Mouse (Mus musculus) forebrain, embryonic 15.5 days (tissue): ENCODE measurements around the gene Pcgf2. TPM values are rescaled to one million over a fixed set of nuclear protein-coding genes. Genes with fewer than 3 reads are reported as not detected.
"Not testable (repeated sequence)": the region's sequence is repeated elsewhere in the genome, so short reads cannot be mapped to it uniquely, and the experiment has no call there.

Experiments used
- ATAC-seq: fragments of 200-750 bp; cut with Nextera tagmentation; replicated peaks from 2 replicates; pipeline ENCODE4 v1.8.0; 2017; ENCODE audit warnings: mild to moderate bottlenecking, moderate TSS enrichment, moderate library complexity
- H3K27ac ChIP-seq: fragments of 300-500 bp; sonication (generic); replicated peaks from 2 replicates; pipeline ENCODE4 v1.5.1; 2015; ENCODE audit warnings: mild to moderate bottlenecking, inconsistent platforms
- H3K27me3 ChIP-seq: fragments of 300-500 bp; sonication (generic); 2 replicates; pipeline ENCODE4 v1.6.1; 2015; ENCODE audit warnings: inconsistent platforms
- H3K36me3 ChIP-seq: fragments of 300-500 bp; sonication (generic); 2 replicates; pipeline ENCODE4 v1.6.1; 2015; ENCODE audit warnings: mild to moderate bottlenecking, inconsistent platforms
- H3K4me1 ChIP-seq: fragments of 300-500 bp; sonication (generic); 2 replicates; pipeline ENCODE4 v1.6.1; 2015; ENCODE audit warnings: inconsistent platforms
- H3K4me2 ChIP-seq: fragments of 300-500 bp; sonication (generic); replicated peaks from 2 replicates; pipeline ENCODE4 v1.6.1; 2015; ENCODE audit warnings: mild to moderate bottlenecking, inconsistent platforms
- H3K4me3 ChIP-seq: fragments of 300-500 bp; sonication (generic); 2 replicates; pipeline ENCODE4 v1.5.1; 2015; ENCODE audit warnings: mild to moderate bottlenecking, inconsistent platforms
- H3K9ac ChIP-seq: fragments of 300-500 bp; sonication (generic); replicated peaks from 2 replicates; pipeline ENCODE4 v1.6.1; 2015; ENCODE audit warnings: mild to moderate bottlenecking, inconsistent platforms
- H3K9me3 ChIP-seq: fragments of 300-500 bp; sonication (generic); 2 replicates; pipeline ENCODE4 v1.6.1; 2016; ENCODE audit warnings: inconsistent platforms
- WGBS: fragments of 180-500 bp; shearing (Covaris S2); methylation state at CpG from one replicate; pipeline ENCODE4 v1.1.7; 2015; ENCODE audit warnings: mixed read lengths; 5-methylcytosine and 5-hydroxymethylcytosine counted together
- polyA plus RNA-seq: library from polyadenylated mRNA; unstranded; fragments of >200 nt; fragmentation: Nextera tagmentation; extraction: Ambion mirVana; gene quantifications from 2 replicates; pipeline ENCODE4 v1.2.1, GENCODE M21; 2015

Gene Pcgf2
- polyA plus RNA-seq, 1 experiment from 2014 or later: 18.8 TPM

DNA sequence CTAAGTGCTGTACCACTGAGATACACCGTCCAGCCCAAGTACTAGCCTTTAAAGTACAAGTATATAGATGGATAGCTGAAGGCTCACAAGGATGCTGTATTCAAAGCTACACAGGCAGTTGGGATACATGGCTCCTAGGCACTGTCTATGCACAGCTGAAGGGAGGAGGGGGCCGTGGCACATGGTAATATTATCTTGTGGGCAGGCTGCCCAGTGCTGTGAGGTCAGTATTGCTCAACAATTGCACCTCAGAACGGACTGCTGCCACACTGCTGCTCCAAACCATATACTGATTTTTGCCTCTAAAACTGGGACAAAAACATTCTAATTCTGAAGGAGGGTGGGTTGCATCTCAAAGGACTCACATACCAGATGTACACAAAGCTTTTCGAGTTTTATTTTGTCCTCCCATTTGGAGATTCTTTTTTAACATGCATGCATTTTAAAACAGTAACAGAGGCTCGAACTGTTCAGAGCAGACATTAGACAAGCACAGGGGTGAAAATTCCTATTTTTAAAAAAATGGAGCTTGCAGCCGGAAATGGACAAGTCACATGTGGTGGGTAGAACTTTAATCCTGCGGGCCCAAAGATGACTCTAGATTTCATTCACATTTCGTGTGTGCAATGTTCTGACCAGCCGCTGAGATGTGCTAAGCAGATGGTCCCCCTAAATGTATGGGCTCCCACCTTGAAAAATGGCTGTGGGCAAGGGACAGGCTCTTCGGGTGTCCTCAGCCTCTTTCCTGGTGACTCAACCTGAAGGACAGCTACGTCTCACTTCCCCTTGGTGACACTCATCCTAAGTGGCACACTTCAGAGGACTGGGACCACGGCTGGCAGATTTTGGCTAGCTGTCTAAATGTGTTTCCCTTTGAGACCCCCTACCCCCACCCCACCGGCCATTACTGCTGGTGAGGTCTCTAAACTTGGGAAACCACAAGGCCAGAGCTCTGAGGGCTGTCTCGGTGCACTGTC, 14.8 kb upstream of the Pcgf2 start:
- Histone ChIP-seq H3K4me1 (no peaks in the 10 kb centered on the region), H3K4me2 (no peak overlapping the region), H3K9ac (no peak overlapping the region), H3K27ac (no peak overlapping the region), H3K27me3 (no peaks in the 10 kb centered on the region), H3K4me3 (no peak overlapping the region), H3K9me3 (no peaks in the 10 kb centered on the region), H3K36me3 (peaks cover 55% of the 10 kb centered on the region)
- WGBS: 88% methylated on average over 14 of the region's 14 CpGs
- no peak for ATAC-seq

DNA sequence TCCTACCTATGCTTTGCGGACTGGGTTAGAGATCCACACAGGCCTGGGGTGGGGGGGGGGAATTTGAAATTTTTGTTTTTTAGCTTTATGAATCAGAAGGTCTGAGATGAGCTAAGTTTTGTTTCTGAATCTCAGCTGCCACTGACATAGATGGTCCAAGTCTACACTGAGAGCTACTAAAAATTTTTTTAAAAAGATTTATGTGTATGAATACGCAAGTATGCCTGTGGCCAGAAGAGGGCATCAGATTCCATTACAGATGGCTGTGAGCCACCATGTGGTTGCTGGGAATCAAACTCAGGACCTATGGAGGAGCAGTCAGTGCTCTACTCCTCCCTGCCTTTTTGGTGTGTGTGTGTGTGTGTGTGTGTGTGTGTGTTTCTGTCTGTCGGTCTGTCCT, 14.1 kb upstream of the Pcgf2 start:
- H3K4me2 ChIP-seq: no peak overlapping the region
- ATAC-seq: no peak
- peaks cover 49% of the 10 kb centered on the region for H3K36me3 ChIP-seq
- 94% methylated on average over 3 of the region's 3 CpGs for WGBS
- H3K9ac ChIP-seq: no peak overlapping the region
- no peak overlapping the region for H3K27ac ChIP-seq
- no peaks in the 10 kb centered on the region for H3K9me3 ChIP-seq
- no peak overlapping the region for H3K4me3 ChIP-seq
- no peaks in the 10 kb centered on the region for H3K4me1 ChIP-seq
- no peaks in the 10 kb centered on the region for H3K27me3 ChIP-seq

DNA sequence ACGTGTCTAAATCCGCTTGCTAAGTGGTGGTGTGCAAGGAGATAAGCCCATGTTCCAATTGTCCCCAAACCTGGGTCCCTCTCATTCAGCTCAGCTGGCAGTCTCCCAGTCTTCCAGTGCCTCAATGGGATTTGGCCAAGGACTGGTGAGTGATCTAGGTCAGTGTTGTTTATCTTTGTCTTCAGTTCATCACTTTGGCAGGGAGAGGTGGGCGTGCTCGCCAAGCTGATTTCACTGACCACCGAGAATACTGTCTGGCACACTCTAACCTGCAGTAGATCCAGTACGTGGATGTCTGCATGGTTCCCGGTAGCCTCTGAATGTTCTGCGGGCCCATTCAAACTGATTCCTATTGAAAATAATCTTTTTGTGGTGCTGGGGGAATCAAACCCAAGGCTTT, 13.6 kb upstream of the Pcgf2 start:
- 79% methylated on average over 8 of the region's 8 CpGs for WGBS
- Histone ChIP-seq H3K27ac (no peak overlapping the region), H3K9ac (no peak overlapping the region), H3K9me3 (no peaks in the 10 kb centered on the region), H3K36me3 (peaks cover 49% of the 10 kb centered on the region), H3K4me1 (no peaks in the 10 kb centered on the region), H3K27me3 (no peaks in the 10 kb centered on the region), H3K4me2 (no peak overlapping the region), H3K4me3 (no peak overlapping the region)
- no peak for ATAC-seq

DNA sequence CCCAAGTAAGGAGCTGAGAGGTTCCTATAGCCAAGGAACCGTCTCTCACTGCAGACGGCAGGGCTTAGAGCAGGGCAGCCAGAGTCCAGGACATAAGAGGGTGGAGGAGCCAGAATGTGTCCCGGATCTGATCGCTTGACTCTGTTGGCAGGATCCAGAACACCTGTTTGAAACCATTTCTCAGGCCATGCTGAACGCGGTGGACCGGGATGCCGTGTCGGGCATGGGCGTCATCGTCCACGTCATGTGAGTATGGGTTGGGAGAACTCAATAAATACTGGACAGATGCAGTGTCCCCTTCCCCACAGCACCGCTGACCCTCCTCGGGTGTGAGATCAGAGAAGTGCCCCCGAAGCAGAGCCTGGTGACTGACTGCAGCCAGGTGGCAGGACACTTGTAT, 12.0 kb upstream of the Pcgf2 start:
- Histone ChIP-seq H3K27ac (no peak overlapping the region), H3K9me3 (no peaks in the 10 kb centered on the region), H3K4me1 (no peaks in the 10 kb centered on the region), H3K4me2 (no peak overlapping the region), H3K4me3 (no peak overlapping the region), H3K36me3 (peaks cover 44% of the 10 kb centered on the region), H3K9ac (no peak overlapping the region), H3K27me3 (no peaks in the 10 kb centered on the region)
- WGBS: 92% methylated on average over 15 of the region's 15 CpGs
- no peak for ATAC-seq

DNA sequence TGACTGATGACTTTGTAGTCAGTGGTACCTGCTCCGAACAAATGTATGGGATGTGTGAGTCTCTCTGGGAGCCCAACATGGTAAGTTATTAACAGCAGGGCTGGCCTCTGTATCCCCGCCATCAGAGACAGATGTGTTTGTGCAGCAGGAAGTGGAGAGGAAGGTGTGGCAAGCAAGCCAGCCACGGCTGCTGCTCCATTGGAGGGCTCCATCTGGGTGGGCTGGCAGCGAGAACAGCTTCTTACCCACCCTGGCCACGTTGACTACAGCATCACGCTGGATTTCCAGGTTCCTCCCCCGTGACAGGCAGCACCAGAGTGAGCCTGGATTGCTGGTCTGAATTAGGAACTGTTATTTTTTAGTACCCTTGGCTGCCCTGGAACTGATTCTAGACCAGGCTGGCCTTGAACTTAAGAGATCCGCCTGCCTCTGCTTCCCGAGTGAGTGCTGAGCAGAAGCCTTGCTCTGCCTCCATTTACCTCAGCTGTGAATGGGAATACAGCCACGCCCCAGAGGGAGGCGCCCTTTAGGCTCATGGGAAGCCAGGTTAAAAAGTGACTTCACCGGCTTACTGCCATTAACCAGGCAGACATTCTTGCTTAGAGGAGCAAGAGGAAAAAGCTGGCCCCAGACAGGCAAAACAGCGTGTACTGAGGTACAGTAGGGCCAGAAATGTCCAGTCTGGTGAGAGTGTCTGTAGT, 11.1 kb upstream of the Pcgf2 start:
- Histone ChIP-seq H3K4me1 (no peaks in the 10 kb centered on the region), H3K36me3 (peaks cover 53% of the 10 kb centered on the region), H3K4me2 (no peak overlapping the region), H3K27ac (no peak overlapping the region), H3K4me3 (no peak overlapping the region), H3K9me3 (no peaks in the 10 kb centered on the region), H3K27me3 (no peaks in the 10 kb centered on the region), H3K9ac (no peak overlapping the region)
- ATAC-seq: no peak
- WGBS: 84% methylated on average over 13 of the region's 13 CpGs

DNA sequence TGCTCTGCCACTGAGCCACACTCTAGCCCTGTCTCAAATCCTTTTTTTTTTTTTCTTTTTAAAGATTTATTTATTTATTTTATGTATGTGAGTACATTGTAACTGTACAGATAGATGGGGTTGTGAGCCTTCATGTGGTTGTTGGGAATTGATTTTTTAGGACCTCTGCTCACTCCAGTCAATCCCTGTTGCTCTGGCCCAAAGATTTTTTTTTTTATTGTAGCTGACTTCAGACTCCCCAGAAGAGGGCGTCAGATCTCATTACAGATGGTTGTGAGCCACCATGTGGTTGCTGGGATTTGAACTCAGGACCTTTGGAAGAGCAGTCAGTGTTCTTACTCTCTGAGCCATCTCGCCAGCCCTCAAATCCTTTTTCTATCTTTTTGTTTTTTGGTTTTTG, 9.8 kb upstream of the Pcgf2 start:
- peaks cover 59% of the 10 kb centered on the region for H3K36me3 ChIP-seq
- H3K9ac ChIP-seq, H3K4me1 ChIP-seq, H3K27ac ChIP-seq, H3K4me3 ChIP-seq, H3K9me3 ChIP-seq, ATAC-seq, H3K4me2 ChIP-seq, H3K27me3 ChIP-seq: not testable (repeated sequence)
- WGBS: 85% methylated on average over 2 of the region's 2 CpGs

DNA sequence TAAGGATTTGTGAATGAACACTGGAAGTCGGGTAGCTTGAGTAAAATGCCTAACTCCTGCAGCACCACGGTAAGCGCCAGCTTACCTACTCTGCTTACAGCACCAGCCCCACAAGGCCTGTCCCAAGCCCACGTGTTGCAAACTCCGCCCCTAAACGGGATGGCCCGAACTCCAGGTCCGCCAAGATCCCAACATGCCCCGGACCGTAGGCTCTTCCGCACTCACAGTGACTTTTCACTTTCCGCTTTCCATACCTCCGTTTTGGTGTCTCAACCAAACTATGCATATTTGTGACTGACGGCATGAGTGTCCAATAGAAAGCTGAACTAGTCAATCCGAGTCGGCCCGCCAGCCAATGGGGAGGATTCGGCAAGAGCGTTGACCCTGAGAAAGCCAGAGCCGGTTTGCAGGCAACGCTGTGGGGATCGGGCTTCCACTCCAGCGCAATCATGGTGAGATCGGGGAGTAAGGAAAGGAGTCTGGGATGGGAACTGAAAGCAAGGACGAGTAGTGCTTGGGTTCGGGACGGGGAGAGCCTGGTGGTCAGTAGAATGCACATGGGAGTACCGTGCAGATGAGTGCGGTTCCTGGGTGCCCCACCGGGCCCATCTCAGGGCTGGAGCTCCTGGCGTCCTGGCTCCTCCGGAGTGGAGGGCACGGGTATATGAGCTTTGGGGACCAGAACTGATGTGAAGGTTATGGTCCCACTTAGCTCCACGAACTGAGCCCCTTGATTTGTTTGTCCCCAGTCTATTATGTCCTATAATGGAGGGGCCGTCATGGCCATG, 2.9 kb upstream of the Pcgf2 start, which contains the start of gene Psmb3:
Gene Psmb3, plus strand, starts transcription at position 361 of the 788 bp plus-strand sequence.
- peak within 1 kb of the TSS; percentile 89 for H3K4me3 ChIP-seq

DNA sequence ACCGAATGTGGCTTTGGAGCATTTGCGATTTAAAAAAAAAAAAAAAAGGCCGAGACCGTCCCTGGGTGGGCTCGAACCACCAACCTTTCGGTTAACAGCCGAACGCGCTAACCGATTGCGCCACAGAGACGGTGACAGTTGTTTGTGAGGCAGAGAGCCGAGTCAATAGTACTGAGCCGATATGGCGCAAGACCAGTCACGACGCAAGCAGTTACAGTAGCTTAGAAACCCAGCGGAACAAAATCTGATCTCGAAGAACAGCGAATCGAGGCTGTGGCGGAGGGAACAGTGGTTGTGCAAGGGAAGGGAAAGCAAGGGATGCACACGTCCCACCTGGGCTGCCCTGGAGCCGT, 2.1 kb upstream of the Pcgf2 start:
- H3K36me3 ChIP-seq: peaks cover 16% of the 10 kb centered on the region
- no peaks in the 10 kb centered on the region for H3K9me3 ChIP-seq
- peak overlapping the region; percentile 88 for H3K27ac ChIP-seq
- ATAC-seq: peak; percentile 4; the same call in 1 of the 2 replicates
- WGBS: under 1% methylated on average over 24 of the region's 24 CpGs
- H3K27me3 ChIP-seq: no peaks in the 10 kb centered on the region
- peak overlapping the region; percentile 89 for H3K4me3 ChIP-seq
- peak overlapping the region; percentile 59 for H3K9ac ChIP-seq
- peaks cover 34% of the 10 kb centered on the region for H3K4me1 ChIP-seq
- peak overlapping the region; percentile 74 for H3K4me2 ChIP-seq

More for the DNA sequence above, 2.9 kb upstream of the Pcgf2 start, which contains the start of gene Psmb3:
- H3K27ac ChIP-seq: peak within 1 kb of the TSS; percentile 88
- WGBS: under 1% methylated on average over 35 of the region's 35 CpGs
- ATAC-seq: peak; percentile 89
- peak within 1 kb of the TSS; percentile 76 for H3K4me2 ChIP-seq
- H3K9ac ChIP-seq: peak within 1 kb of the TSS; percentile 77
- H3K27me3 ChIP-seq: no peaks in the 10 kb centered on the region
- peaks cover 22% of the 10 kb centered on the region for H3K36me3 ChIP-seq
- no peaks in the 10 kb centered on the region for H3K9me3 ChIP-seq
- peaks cover 29% of the 10 kb centered on the region for H3K4me1 ChIP-seq

DNA sequence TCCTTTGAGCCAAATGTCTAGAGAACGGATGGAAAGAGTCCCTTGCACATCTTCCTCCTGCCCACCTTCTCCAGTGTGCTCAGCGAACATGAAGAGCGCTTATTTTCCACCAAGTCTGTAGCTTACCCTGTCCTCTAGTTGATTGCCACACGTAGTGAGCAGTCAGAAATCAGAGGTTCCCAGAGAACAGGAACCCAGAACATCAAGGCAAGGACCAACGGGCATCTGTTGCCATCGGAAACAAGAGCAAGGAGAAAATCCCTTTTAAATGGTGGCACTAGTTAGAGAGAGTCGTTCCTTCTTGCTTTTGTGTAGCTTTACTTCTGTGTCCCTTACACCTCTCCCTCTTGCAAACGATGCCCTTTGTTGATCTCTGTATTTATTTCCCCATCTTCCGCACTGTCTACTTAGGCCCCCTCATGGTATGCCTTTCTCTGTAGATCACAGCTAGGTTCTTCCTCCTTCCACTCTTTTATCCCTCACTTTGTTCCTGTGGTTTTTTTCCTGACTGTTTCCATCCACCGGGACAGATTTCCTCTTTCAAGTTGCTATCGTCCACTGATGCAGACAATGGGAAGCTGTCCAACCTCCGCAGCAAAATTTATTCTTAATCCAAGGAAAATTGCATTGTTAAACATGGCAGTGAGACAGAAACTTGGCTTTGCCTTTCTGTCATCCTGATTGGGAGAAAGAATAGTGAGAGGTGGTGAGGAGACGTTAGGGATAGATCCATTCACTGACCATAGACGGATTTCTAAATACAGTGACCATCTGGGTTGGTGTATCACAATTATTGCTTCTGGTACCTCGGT, 1.5 kb upstream of the Pcgf2 start:
- no peaks in the 10 kb centered on the region for H3K27me3 ChIP-seq
- no peak for ATAC-seq
- H3K9me3 ChIP-seq: no peaks in the 10 kb centered on the region
- 0 out of 2 replicates have a peak overlapping the region, but pooled peaks have one; percentile 59 for H3K9ac ChIP-seq
- WGBS: 43% methylated on average over 15 of the region's 15 CpGs
- peaks cover 10% of the 10 kb centered on the region for H3K36me3 ChIP-seq
- peaks cover 40% of the 10 kb centered on the region for H3K4me1 ChIP-seq
- H3K4me2 ChIP-seq: peak overlapping the region; percentile 74
- H3K27ac ChIP-seq: peak overlapping the region; percentile 98
- H3K4me3 ChIP-seq: peak overlapping the region; percentile 93

DNA sequence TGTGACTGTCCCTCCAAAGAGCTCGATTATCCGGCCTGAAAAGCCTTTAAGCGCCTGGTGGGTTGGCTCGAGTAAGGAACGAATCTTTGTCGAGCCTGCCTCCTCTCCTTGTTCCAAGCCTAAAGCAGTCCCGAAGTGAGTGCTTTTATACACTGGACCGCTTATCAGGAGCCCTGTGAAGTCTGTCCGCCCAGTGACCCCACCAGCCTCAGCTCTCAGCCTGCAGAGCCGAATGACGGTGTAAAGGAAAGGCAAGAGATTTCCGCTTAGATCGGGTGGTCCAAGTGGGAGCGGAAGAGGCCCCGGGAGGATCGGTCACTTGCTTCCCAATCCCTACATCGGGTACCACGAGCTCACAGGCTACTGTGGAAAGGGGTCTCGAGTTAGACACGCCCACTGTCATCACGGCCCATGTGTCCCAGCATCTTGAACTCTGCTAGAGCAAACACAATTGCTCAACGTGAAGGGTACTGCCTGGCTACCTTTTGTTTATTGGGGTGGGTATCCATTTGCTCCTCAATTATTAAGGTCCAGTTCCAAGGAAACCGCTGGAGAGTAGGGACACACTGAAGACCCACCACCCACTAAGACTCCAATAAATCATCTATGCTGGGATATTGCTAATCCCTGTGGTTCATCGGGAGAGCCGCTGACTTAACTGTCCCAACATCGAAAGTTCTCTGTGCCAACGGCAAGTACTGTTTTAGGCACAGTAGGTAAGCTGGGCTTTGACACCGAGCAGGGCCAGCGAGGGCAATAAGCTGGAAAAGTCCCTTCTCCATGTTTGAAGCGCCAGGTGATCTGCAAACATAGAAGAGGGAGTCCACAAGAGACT, 666 bp upstream of the Pcgf2 start:
- H3K9ac ChIP-seq: peak overlapping the region; percentile 97
- H3K9me3 ChIP-seq: no peaks in the 10 kb centered on the region
- 17% methylated on average over 30 of the region's 30 CpGs for WGBS
- peak overlapping the region; percentile 74 for H3K4me2 ChIP-seq
- ATAC-seq: no peak
- H3K4me3 ChIP-seq: peak overlapping the region; percentile 93
- H3K27ac ChIP-seq: peak overlapping the region; percentile 98
- H3K36me3 ChIP-seq: peaks cover 2% of the 10 kb centered on the region; the same call in 1 of the 2 replicates
- peaks cover 48% of the 10 kb centered on the region for H3K4me1 ChIP-seq
- H3K27me3 ChIP-seq: no peaks in the 10 kb centered on the region
